Mouse (Mus musculus) gastrocnemius, adult 8-10 months (tissue): ENCODE measurements at regions not wholly inside any gene's neighbourhood (a gene's known extent, or its start where the extent isn't known, plus 50 kb on each side); places are given as distances from the start of the nearest gene placed in this dataset.

Source experiments
- DNase-seq, 2 experiments: peaks; one replicate each; pipeline ENCODE4 v3.0.0; 2022; ENCODE audit warnings: low spot score in 2 of 2

GRCm38 (mm10) chr15:86903006-86903405, 641.1 kb upstream of the Fam19a5 start:
- no peak for DNase-seq

GRCm38 (mm10) chr15:86913276-86913675, 630.8 kb upstream of the Fam19a5 start:
- DNase-seq: no peak

- DNase-seq: no peak
Observed at GRCm38 (mm10) chr15:86917891-86918290, 626.2 kb upstream of the Fam19a5 start.

GRCm38 (mm10) chr15:86919704-86920103, 624.4 kb upstream of the Fam19a5 start:
- no peak for DNase-seq

- DNase-seq: no peak
Observed at GRCm38 (mm10) chr15:86920185-86920584, 623.9 kb upstream of the Fam19a5 start.

- no peak for DNase-seq
Observed at GRCm38 (mm10) chr15:86921401-86921800, 622.7 kb upstream of the Fam19a5 start.

GRCm38 (mm10) chr15:86925081-86925749, 618.9 kb upstream of the Fam19a5 start:
- no peak for DNase-seq

GRCm38 (mm10) chr15:86932345-86933075, 611.6 kb upstream of the Fam19a5 start:
- no peak for DNase-seq

- DNase-seq: no peak
Observed at GRCm38 (mm10) chr15:86937364-86937763, 606.7 kb upstream of the Fam19a5 start.

- DNase-seq: no peak
Observed at GRCm38 (mm10) chr15:86944529-86944928, 599.6 kb upstream of the Fam19a5 start.

- no peak for DNase-seq
Observed at GRCm38 (mm10) chr15:86952593-86952992, 591.5 kb upstream of the Fam19a5 start.

- DNase-seq: no peak
Observed at GRCm38 (mm10) chr15:86957872-86958271, 586.2 kb upstream of the Fam19a5 start.

GRCm38 (mm10) chr15:86962921-86963320, 581.2 kb upstream of the Fam19a5 start:
- DNase-seq: no peak

GRCm38 (mm10) chr15:86963486-86963885, 580.6 kb upstream of the Fam19a5 start:
- DNase-seq: no peak

GRCm38 (mm10) chr15:86971436-86971835, 572.7 kb upstream of the Fam19a5 start:
- DNase-seq: no peak

GRCm38 (mm10) chr15:86996196-86996595, 547.9 kb upstream of the Fam19a5 start:
- DNase-seq: no peak

- peak in 1 of 2 experiments; percentile 16 for DNase-seq
Observed at GRCm38 (mm10) chr15:87018978-87019377, 525.1 kb upstream of the Fam19a5 start.

GRCm38 (mm10) chr15:87045971-87046370, 498.1 kb upstream of the Fam19a5 start:
- DNase-seq: no peak

- no peak for DNase-seq
Observed at GRCm38 (mm10) chr15:87054186-87054585, 489.9 kb upstream of the Fam19a5 start.

GRCm38 (mm10) chr15:87064890-87065289, 479.2 kb upstream of the Fam19a5 start:
- DNase-seq: no peak

- no peak for DNase-seq
Observed at GRCm38 (mm10) chr15:87068261-87068660, 475.8 kb upstream of the Fam19a5 start.

GRCm38 (mm10) chr15:87074559-87074958, 469.5 kb upstream of the Fam19a5 start:
- DNase-seq: no peak

GRCm38 (mm10) chr15:87089827-87090226, 454.3 kb upstream of the Fam19a5 start:
- DNase-seq: no peak
